Mouse (Mus musculus) kidney, postnatal 4 days (tissue): ENCODE results near the gene Ly6g6d.

Experiments
- DNase-seq, 2 experiments: peaks; one replicate each; pipeline ENCODE4 v3.0.0; 2021; ENCODE audit warnings: mixed read lengths in 2 of 2

Ly6g6d gene

GRCm38 (mm10) chr17:35068213-35068914 lies 9.5 kb downstream of the Ly6g6d start:
- no peak for DNase-seq

GRCm38 (mm10) chr17:35066084-35066483 lies 11.8 kb downstream of the Ly6g6d start, which contains the start of gene Mpig6b:
TSS of gene Mpig6b (minus strand) at chr17:35066184.
- no peak for DNase-seq

- DNase-seq, result peak; percentile 77 to 87
Observed at GRCm38 (mm10) chr17:35064951-35065947, 12.6 kb downstream of the Ly6g6d start, which contains the start of gene Ly6g6c. TSS of gene Ly6g6c (plus strand) at chr17:35065388.

- DNase-seq, result peak in 1 of 2 experiments; percentile 38
Observed at GRCm38 (mm10) chr17:35064378-35064877, 13.4 kb downstream of the Ly6g6d start.

GRCm38 (mm10) chr17:35063466-35063865 lies 14.4 kb downstream of the Ly6g6d start:
- no peak for DNase-seq

GRCm38 (mm10) chr17:35061299-35061698 lies 16.6 kb downstream of the Ly6g6d start:
- no peak for DNase-seq

- DNase-seq, result peak; percentile 64 to 74
Observed at GRCm38 (mm10) chr17:35060737-35061297, 17.0 kb downstream of the Ly6g6d start.

- peak in 1 of 2 experiments; percentile 17 for DNase-seq
Observed at GRCm38 (mm10) chr17:35060071-35060470, 17.8 kb downstream of the Ly6g6d start.

GRCm38 (mm10) chr17:35058911-35059892 lies 18.7 kb downstream of the Ly6g6d start, which contains the start of gene Ddah2:
TSS of gene Ddah2 (plus strand) at chr17:35059035.
- DNase-seq, result peak; percentile 97 to 98

GRCm38 (mm10) chr17:35058316-35058715 lies 19.5 kb downstream of the Ly6g6d start:
- no peak for DNase-seq

GRCm38 (mm10) chr17:35057090-35057489 lies 20.8 kb downstream of the Ly6g6d start:
- DNase-seq, result no peak

- no peak for DNase-seq
Observed at GRCm38 (mm10) chr17:35055691-35056495, 22.0 kb downstream of the Ly6g6d start.

- DNase-seq, result no peak
Observed at GRCm38 (mm10) chr17:35052271-35052798, 25.5 kb downstream of the Ly6g6d start.

- peak; percentile 78 to 87 for DNase-seq
Observed at GRCm38 (mm10) chr17:35051156-35052086, 26.4 kb downstream of the Ly6g6d start.

GRCm38 (mm10) chr17:35050126-35050750 lies 27.6 kb downstream of the Ly6g6d start:
- peak; percentile 83 to 90 for DNase-seq

- DNase-seq, result peak; percentile 78 to 86
Observed at GRCm38 (mm10) chr17:35049561-35050016, 28.3 kb downstream of the Ly6g6d start, which contains the start of gene Clic1. TSS of gene Clic1 (plus strand) at chr17:35049966.

- no peak for DNase-seq
Observed at GRCm38 (mm10) chr17:35048932-35049440, 28.9 kb downstream of the Ly6g6d start.
